Mouse (Mus musculus): ENCODE measurements at regions not wholly inside any gene's neighbourhood (a gene's known extent, or its start where the extent isn't known, plus 50 kb on each side); places are given as distances from the start of the nearest gene placed in this dataset.
A peak's percentile ranks its signal among the peaks of the same experiment; 100 is the strongest.

DNA sequence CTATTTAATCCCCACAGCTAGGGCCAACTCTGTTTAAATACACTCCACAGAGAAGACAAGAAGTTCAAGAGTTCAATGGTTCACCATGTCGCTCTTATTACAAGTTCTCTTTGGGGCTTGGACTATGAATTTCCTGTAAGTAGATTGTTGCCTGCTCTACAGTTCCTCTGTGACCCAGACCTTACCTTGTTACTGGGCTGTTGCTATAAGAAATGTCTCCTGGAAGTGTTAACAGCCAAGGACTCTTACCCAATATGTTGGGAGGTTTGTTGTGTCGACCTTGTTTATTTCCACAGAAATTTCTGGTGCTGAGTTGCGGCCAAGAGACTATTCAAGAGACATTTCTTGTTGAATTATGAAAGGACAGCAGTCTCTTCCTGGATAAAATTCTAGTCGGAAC, 78.3 kb upstream of the Thbs1 start:
- no peak for DNase-seq

DNA sequence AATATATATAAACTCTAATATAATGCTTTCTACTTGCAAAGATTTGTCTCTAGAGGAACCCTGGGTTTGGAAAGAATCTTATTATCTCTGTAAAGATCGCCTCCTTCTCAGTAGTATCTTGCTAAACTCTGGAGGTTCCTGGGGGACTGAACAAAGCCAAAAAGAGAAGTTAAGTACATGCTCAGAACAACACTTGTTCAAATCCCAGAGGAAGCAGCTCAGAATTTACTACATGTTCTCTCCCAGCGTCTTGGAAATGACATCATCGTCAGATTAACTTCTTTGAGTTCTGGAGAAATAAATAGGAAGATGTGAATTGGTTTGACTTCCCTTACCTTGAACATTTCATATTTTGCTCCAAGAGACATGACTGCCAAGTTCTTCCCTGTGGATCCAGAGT, 77.7 kb upstream of the Thbs1 start:
- DNase-seq = no peak

DNA sequence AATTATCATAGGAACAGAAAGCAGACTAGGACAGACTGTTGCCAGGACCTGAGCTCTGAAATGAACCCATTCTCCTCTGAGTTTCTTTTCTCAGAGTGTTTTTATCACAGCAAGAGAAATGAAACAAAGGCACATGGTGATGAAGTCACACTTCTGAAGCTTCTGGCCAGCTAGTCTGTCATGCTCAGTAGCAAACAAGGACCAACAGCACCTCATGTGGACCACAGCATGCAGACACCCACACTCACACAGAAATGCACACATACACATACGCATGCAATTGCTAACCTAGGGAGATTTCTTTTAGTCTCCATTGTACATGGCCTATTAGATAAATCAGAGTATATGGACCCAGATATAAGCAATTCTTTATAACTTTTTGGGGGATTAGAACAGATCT, 76.3 kb upstream of the Thbs1 start:
- DNase-seq = no peak

DNA sequence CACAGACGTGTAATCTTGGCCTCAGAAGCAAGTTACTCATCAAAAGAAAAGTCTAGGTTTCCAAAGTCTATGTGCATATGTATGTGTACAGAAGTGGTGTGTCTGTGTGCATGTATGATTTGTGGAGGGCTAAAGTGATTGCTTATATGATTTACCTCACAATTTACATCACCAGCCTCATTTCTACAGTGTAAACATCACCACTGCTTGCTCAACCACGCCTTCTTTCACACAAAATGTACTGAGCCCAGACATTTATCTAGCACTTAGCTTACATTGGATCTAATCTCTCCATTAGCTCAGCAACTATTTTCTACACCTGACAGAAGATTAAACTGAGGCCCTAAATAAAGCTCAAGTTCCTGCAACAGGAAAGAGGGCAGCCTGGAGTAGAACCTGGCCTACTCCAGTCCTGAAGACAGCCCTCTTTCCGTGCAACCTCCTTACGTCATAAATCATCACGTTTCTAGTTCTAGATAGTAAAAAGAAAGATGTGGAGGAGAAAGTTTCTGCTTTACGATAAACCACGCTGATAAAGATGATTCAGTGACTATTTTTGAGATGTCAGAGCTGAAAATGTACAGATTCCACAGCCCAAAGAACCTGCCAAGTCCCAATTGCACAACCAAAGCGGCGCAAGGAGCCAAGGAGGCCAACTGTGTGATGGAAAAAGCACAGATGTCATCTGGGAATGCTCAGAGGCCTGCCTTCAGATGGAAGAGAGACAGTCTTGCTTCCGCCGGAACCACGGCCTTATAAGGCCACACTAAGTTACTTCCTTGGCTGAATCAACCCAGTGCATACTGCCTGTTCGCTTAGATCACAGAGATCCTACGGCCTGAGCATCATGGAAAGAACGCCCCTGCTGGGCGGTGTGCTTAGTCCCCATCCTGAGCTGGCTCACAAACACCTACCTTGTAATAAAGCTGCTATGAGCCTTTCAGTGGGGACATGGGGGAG, 72.5 kb upstream of the Thbs1 start:
- peak; percentile 6 to 41 for DNase-seq

DNA sequence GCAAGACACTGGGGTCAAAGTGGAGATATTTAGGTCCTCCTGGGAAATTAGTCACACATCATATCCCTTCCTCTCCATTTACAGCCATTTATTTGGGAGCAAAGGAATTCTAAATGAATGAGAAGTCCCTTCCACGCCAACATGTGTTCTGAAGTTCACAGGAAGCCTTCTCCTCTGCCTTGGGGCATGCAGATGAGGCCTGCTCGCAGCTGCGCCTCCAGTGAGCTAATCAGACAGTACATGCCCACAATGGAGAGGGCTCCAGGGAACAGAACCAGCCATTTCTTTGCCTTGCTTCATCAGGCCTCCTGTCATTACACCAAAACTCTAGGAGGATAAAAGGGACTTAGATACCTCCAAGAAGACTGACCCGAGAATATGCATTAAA, 71.9 kb upstream of the Thbs1 start:
- DNase-seq = no peak

DNA sequence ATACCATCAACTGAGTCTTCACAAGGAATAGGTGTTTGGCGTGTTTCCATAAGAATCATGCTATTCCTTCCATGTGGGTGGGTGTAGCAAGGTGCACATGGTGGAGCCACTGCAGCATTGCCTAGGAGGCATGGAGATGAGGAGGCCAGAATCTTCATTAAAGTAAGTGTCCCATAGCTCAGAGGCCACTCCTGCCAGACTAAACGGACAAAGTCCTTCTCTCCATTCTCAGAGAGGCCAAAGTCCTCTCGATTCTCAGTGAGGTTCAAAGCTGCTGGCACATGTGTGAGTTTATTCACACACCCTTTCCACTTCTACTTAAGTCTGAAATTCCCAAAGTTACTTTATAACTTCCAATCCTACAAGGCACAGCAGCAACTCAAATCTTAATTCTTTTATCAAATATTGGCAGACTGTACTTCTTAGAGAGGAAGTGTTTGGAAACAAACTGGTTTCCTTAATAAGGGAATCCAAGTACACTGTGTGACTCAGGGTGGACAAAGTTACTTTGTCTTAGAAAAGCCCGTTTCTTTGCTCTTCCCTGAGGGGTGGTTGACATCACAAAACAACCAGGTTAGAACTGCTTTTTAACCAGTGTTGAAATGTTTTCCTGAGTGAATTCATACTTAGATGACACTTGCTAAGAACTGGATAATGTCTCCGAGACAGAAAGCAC, 69.2 kb upstream of the Thbs1 start:
- DNase-seq = no peak

DNA sequence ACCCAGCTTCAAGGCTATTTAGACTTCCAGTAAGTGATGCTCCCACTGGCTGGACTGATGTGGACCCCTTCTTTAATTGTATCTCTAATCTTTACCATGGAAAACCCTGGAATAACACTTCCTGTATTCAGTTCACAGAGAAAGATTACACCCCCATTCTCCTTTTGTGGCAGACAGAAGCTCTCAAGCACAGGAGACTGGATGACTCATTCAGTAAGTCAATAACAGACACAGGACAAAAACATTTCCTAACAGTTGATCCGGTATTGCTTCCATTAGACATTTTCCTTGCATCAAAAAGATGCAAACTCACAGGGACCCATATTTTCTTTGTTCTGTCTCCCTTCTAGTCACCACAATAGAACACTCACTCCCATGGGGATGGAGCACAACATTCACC, 67.0 kb upstream of the Thbs1 start:
- DNase-seq = no peak

DNA sequence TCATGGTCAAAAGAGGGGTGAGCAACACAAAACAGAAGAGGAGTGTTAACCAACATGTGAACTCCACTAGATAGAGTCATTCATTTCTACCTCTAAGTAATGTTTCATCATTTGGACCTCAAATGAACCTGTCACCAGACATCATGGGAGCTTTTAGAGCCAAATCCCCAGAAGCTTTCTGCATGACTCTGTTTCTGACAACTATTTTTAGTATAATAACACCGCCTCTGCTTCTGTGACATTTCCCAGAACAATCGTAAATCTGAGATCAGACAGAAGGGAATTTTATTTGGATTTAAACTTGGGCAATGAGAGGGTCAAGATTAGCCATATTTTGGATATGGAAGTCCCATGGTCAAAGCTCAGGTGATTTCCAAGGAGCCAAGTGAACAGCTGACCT, 61.4 kb upstream of the Thbs1 start:
- no peak for DNase-seq

DNA sequence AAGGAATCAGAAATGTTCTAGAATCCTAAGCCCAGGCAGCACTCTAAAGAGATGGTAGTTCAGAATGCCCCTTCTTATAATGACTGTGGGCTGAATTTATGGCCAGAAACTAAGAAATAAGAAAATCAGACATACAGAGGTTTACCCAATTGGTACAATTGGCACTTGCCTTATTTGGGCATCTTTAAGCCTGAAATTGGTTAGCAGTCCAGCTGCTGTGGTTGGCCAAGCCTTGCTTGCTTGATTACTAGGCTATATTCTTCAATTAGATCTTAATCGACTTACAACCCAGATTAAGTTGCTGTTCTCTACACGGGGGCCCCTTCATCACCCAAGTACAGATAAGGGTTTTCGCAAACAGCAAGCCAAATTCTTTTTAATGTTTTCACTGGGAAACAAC, 60.1 kb upstream of the Thbs1 start:
- DNase-seq = no peak

DNA sequence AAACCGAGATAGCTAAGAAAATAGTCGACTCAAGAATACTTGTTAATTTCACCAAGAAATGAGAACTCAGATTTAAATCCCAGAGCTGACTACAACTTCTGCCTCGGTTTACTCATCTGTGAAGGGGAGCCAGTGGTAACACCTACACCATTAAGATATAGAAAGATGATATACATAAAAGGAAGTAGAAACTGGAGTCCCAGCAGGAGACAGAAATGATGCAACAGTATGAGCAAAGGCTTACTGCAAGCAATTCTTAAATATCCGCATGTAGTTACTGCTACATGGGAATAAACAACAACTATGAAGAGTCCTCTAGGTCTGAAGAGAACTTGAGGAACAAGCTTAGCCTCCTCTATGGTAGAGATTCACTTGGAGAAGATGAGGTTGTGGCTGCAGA, 58.2 kb upstream of the Thbs1 start:
- no peak for DNase-seq

DNA sequence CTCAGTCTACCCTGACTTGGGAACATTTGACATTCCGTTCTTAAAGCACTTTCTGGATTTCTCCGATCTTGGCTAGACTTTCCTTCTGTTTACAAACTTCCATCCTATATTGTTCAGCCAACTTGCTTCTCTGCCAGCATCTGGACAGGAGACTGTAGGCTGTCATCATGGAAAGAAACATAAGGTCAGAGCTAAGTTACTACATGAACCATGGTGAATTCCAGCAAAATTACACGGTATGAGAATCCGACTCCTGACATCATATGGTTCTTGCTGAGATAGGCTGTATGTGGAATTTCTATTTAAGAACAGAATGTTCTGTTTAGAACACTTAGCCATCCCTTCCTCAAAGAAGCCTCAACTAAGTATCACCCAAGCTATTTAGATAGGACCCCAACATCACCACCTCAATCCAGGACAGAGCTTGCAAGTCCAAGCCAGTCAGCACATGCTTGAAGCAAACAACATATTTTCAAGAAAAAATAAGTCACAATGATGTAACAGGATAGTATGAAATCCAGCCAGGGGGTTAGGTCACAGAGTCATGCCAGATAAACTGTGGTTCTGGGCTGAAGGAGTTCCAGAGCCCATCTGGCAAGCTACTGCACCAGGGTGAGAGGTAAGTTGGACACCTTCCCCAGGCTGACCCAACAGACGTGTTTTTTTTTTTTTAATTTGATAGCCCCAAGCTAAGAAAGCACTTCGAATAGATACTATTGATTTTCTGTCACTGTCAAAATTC, 52.9 kb upstream of the Thbs1 start:
- DNase-seq = no peak

DNA sequence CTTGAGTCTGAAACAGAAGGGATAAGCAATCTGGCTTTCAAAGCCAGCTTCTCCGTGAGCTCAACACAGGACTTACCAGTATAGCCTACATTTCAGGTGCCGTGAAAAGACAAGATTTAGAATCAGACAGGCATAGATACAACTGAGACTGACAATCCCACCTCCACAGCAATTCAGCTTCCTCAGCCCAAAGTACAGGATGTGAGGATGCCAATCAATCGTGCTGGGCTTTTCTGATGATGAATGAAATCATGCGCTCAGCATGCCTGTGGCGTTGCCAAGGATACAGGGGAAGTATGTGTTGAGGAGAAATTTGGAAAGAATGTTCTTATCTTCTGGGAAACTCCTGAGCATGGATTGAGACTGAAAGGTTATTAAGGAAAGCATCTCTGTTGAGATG, 50.4 kb upstream of the Thbs1 start:
- no peak for DNase-seq
